In the genomic region with DNA sequence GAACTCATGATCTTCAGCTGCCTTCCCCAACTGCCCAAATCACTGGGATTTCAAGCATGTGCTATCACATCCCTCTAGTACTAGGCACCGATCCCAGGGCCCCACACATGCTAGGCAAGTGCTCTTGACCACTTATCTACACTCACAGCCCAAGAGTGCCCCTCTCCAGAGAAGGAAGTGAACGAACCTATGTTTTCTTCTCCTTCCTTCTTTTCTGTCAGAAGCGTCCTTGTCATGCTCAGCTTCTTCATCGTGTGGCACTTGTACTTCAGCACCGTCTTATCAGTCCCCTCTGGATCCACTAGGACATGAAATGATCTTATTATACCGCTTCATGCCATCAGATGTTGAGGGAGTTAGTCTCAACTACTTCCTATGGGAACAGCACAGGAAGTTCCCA, we compare ENCODE assay signal across 16 mouse cellular contexts.
"Had no signal": no experiment of that assay in that cellular context is flagged by ENCODE, and none has a peak within 500 bp of the region (broad histone marks: within the 10 kb centered on the region; RNA-seq: fewer than 3 reads in every experiment).

No protein-coding gene starts in this region.

- DNase-seq: retina, postnatal 1 day; right cerebral cortex, adult 18-20 months; right cerebral cortex, postnatal 14 days; right cerebral cortex, postnatal 25 days; right cerebral cortex, postnatal 4 days; spleen, adult 18-20 months; thymus, adult 18-20 months; thymus, adult 2 months; thymus, postnatal 14 days; thymus, postnatal 25 days; thymus, postnatal 36 days; thymus, postnatal 4 days had no signal

- H3K4me1 ChIP-seq: stomach, embryonic 15.5 days had no signal

- H3K4me3 ChIP-seq: neural tube, embryonic 13.5 days; neural tube, embryonic 15.5 days; stomach, embryonic 15.5 days had no signal

- H3K27ac ChIP-seq: neural tube, embryonic 13.5 days; neural tube, embryonic 15.5 days; stomach, embryonic 15.5 days; stomach, postnatal 0 days had no signal

- H3K27me3 ChIP-seq: neural tube, embryonic 13.5 days; neural tube, embryonic 15.5 days; stomach, embryonic 15.5 days had no signal

- H3K9ac ChIP-seq: neural tube, embryonic 13.5 days; neural tube, embryonic 15.5 days; stomach, embryonic 15.5 days had no signal

- H3K9me3 ChIP-seq: neural tube, embryonic 13.5 days; neural tube, embryonic 15.5 days; stomach, embryonic 15.5 days had no signal
